Mouse (Mus musculus): ENCODE measurements around the gene H2afj. TPM values are rescaled to one million over a fixed set of nuclear protein-coding genes. Genes with fewer than 3 reads are reported as not detected.

The H2afj gene
- polyA plus RNA-seq (2015; fragmentation: Nextera tagmentation; extraction: Ambion mirVana): 439 and 445 TPM in 2 replicates

- peak; percentile 51 for TF ChIP-seq EP300 (optimal IDR thresholded peaks at IDR 0.05)
- TF ChIP-seq CTCF (IDR thresholded peaks at IDR 0.05; ENCODE audit: low read depth): no peak
- Histone ChIP-seq H3K4me1 (replicated peaks; ENCODE audit: control insufficient read depth, insufficient read depth) (no peaks in the 10 kb centered on the region; the same call in 1 of the 2 replicates), H3K4me3 (ENCODE audit: low read depth, low read length) (peak within 1 kb of the TSS; percentile 76), H3K9me3 (ENCODE audit: control insufficient read depth, low read length) (no peaks in the 10 kb centered on the region), H3K27me3 (ENCODE audit: control insufficient read depth, insufficient read depth, low read length) (no peaks in the 10 kb centered on the region), H3K4me2 (replicated peaks; ENCODE audit: low read depth) (peak within 1 kb of the TSS; percentile 82), H3K27ac (replicated peaks) (peak within 1 kb of the TSS; percentile 93), H3K36me3 (ENCODE audit: control insufficient read depth, insufficient read depth, low read length) (no peaks in the 10 kb centered on the region), H3K9ac (ENCODE audit: low read length) (peak within 1 kb of the TSS; percentile 87)
- under 1% methylated on average over 34 of the region's 34 CpGs for WGBS
- DNase-seq (ENCODE audit: low spot score): peak; percentile 98
- peak; percentile 87 for ATAC-seq (ENCODE audit: low FRiP score, low TSS enrichment)
Observed at GRCm38 (mm10) chr6:136808014-136808417, at the start of gene H2afj. H2afj (plus strand) TSS chr6:136808244.

DNA sequence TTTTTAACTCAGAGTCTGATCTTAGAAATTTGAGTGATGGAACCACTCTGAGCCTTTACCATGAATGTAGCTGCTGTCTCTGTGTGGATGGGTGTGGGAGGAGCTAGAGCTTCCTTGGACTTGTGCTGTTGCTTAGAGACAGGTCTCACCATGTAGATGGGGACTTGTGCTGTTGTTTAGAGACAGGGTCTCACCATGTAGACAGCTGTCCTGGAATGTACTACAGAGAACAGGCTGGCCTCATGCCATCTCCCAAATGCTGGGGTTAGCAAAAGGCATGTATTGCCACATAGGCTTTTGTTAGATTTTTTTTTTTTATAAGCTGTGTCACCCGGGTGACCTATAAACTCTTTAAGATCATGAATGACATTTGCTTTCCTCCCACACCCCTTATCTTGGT is 44.1 kb upstream of the H2afj start:
- 39% methylated on average over 1 of the region's 1 CpGs for WGBS
- Histone ChIP-seq H3K9ac (ENCODE audit: low read length) (no peak overlapping the region), H3K27me3 (ENCODE audit: control insufficient read depth, insufficient read depth, low read length) (no peaks in the 10 kb centered on the region), H3K4me1 (replicated peaks; ENCODE audit: control insufficient read depth, insufficient read depth) (no peaks in the 10 kb centered on the region), H3K36me3 (ENCODE audit: control insufficient read depth, insufficient read depth, low read length) (no peaks in the 10 kb centered on the region), H3K9me3 (ENCODE audit: control insufficient read depth, low read length) (no peaks in the 10 kb centered on the region), H3K4me2 (replicated peaks; ENCODE audit: low read depth) (no peak overlapping the region), H3K27ac (replicated peaks) (no peak overlapping the region), H3K4me3 (ENCODE audit: low read depth, low read length) (no peak overlapping the region)
- no peak for DNase-seq (ENCODE audit: low spot score)
- TF ChIP-seq CTCF (IDR thresholded peaks at IDR 0.05; ENCODE audit: low read depth) (no peak), EP300 (optimal IDR thresholded peaks at IDR 0.05) (no peak)
- no peak for ATAC-seq (ENCODE audit: low FRiP score, low TSS enrichment)

GRCm38 (mm10) chr6:136769143-136769542 is 38.9 kb upstream of the H2afj start:
- H3K36me3 ChIP-seq (ENCODE audit: control insufficient read depth, insufficient read depth, low read length): no peaks in the 10 kb centered on the region
- ATAC-seq (ENCODE audit: low FRiP score, low TSS enrichment) (no peak), DNase-seq (ENCODE audit: low spot score) (no peak)
- no peak overlapping the region for H3K4me2 ChIP-seq (replicated peaks; ENCODE audit: low read depth)
- no peaks in the 10 kb centered on the region for H3K27me3 ChIP-seq (ENCODE audit: control insufficient read depth, insufficient read depth, low read length)
- H3K9me3 ChIP-seq (ENCODE audit: control insufficient read depth, low read length): no peaks in the 10 kb centered on the region
- TF ChIP-seq EP300 (optimal IDR thresholded peaks at IDR 0.05): no peak
- TF ChIP-seq CTCF (IDR thresholded peaks at IDR 0.05; ENCODE audit: low read depth): no peak
- no peak overlapping the region for H3K9ac ChIP-seq (ENCODE audit: low read length)
- no peak overlapping the region for H3K27ac ChIP-seq (replicated peaks)
- no peak overlapping the region for H3K4me3 ChIP-seq (ENCODE audit: low read depth, low read length)
- WGBS: 84% methylated on average over 8 of the region's 8 CpGs
- no peaks in the 10 kb centered on the region for H3K4me1 ChIP-seq (replicated peaks; ENCODE audit: control insufficient read depth, insufficient read depth)

DNA sequence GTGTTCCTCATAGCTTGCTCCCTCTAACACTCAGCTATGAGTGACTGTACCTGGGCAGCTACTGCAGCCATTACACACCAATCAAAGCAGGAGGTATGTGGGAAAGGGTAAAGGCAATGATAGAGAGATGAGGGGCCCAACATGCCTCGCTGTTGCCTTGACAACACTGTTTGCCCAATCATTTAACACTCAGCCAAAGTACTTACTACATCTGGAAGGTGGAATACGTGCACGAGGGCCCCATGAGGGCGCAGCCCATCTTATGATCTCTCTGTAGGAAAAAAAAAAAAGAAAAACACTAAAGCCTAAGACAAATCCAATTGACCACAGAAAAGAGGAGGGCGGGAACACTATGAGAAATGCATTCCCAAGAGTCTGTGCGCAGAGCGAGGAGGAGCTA is 38.2 kb upstream of the H2afj start:
- Histone ChIP-seq H3K36me3 (ENCODE audit: control insufficient read depth, insufficient read depth, low read length) (no peaks in the 10 kb centered on the region), H3K4me2 (replicated peaks; ENCODE audit: low read depth) (no peak overlapping the region), H3K9ac (ENCODE audit: low read length) (no peak overlapping the region), H3K4me1 (replicated peaks; ENCODE audit: control insufficient read depth, insufficient read depth) (no peaks in the 10 kb centered on the region), H3K27ac (replicated peaks) (no peak overlapping the region), H3K27me3 (ENCODE audit: control insufficient read depth, insufficient read depth, low read length) (no peaks in the 10 kb centered on the region), H3K4me3 (ENCODE audit: low read depth, low read length) (no peak overlapping the region), H3K9me3 (ENCODE audit: control insufficient read depth, low read length) (no peaks in the 10 kb centered on the region)
- ATAC-seq (ENCODE audit: low FRiP score, low TSS enrichment): no peak
- no peak for TF ChIP-seq CTCF (IDR thresholded peaks at IDR 0.05; ENCODE audit: low read depth)
- TF ChIP-seq EP300 (optimal IDR thresholded peaks at IDR 0.05): no peak
- 72% methylated on average over 7 of the region's 7 CpGs for WGBS
- no peak for DNase-seq (ENCODE audit: low spot score)

DNA sequence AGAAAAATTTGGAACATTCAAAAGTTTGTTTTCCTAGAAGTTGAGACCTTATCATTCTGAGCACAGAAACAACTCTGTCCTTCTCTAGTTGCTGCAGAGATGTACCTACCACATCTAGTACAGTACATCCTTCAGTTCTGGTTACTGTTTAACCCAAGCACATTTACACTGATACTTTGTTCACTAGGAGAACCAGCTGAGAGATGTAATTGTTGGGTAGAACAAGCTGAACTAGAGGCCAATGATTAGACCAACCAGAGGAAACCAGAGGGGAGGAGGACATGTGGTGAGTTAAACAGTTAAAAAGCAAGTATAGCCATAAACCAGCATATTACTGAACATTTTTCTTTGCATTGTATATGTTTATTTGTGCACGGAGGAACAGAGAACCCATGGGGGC is 31.7 kb upstream of the H2afj start:
- Histone ChIP-seq H3K9ac (ENCODE audit: low read length) (no peak overlapping the region), H3K27ac (replicated peaks) (no peak overlapping the region), H3K4me3 (ENCODE audit: low read depth, low read length) (no peak overlapping the region), H3K36me3 (ENCODE audit: control insufficient read depth, insufficient read depth, low read length) (no peaks in the 10 kb centered on the region), H3K4me1 (replicated peaks; ENCODE audit: control insufficient read depth, insufficient read depth) (no peaks in the 10 kb centered on the region), H3K4me2 (replicated peaks; ENCODE audit: low read depth) (no peak overlapping the region), H3K9me3 (ENCODE audit: control insufficient read depth, low read length) (no peaks in the 10 kb centered on the region), H3K27me3 (ENCODE audit: control insufficient read depth, insufficient read depth, low read length) (no peaks in the 10 kb centered on the region)
- no peak for TF ChIP-seq CTCF (IDR thresholded peaks at IDR 0.05; ENCODE audit: low read depth)
- no peak for TF ChIP-seq EP300 (optimal IDR thresholded peaks at IDR 0.05)
- DNase-seq (ENCODE audit: low spot score): no peak
- no peak for ATAC-seq (ENCODE audit: low FRiP score, low TSS enrichment)
- WGBS: 74% methylated on average over 1 of the region's 1 CpGs

- Histone ChIP-seq H3K27ac (replicated peaks) (no peak within 1 kb of the TSS), H3K27me3 (ENCODE audit: control insufficient read depth, insufficient read depth, low read length) (no peaks in the 10 kb centered on the region), H3K9ac (ENCODE audit: low read length) (no peak within 1 kb of the TSS), H3K9me3 (ENCODE audit: control insufficient read depth, low read length) (no peaks in the 10 kb centered on the region), H3K4me2 (replicated peaks; ENCODE audit: low read depth) (no peak within 1 kb of the TSS), H3K4me1 (replicated peaks; ENCODE audit: control insufficient read depth, insufficient read depth) (no peaks in the 10 kb centered on the region), H3K36me3 (ENCODE audit: control insufficient read depth, insufficient read depth, low read length) (no peaks in the 10 kb centered on the region), H3K4me3 (ENCODE audit: low read depth, low read length) (no peak within 1 kb of the TSS)
- TF ChIP-seq CTCF (IDR thresholded peaks at IDR 0.05; ENCODE audit: low read depth) (no peak), EP300 (optimal IDR thresholded peaks at IDR 0.05) (no peak)
- WGBS: 69% methylated on average over 20 of the region's 20 CpGs
- ATAC-seq (ENCODE audit: low FRiP score, low TSS enrichment) (peak; percentile 83), DNase-seq (ENCODE audit: low spot score) (peak; percentile 37)
Observed at GRCm38 (mm10) chr6:136781377-136781986, 26.6 kb upstream of the H2afj start, which contains the start of gene Gucy2c. Gucy2c (minus strand) TSS chr6:136781765.
